Mouse (Mus musculus) forelimb bud, embryonic 11.5 days (tissue): ENCODE results near the gene Sox5.
A peak's percentile ranks its signal among the peaks of the same experiment; 100 is the strongest.

Source experiments
- DNase-seq: peaks from one replicate; pipeline ENCODE4 v3.0.0-alpha.2; 2012; ENCODE audit warnings: low read depth, low spot score

Sox5 gene

GRCm38 (mm10) chr6:144485578-144485977, 296.2 kb downstream of the Sox5 start:
- no peak for DNase-seq

- DNase-seq, result no peak
Measured at GRCm38 (mm10) chr6:144483166-144483565, 298.6 kb downstream of the Sox5 start.

DNA sequence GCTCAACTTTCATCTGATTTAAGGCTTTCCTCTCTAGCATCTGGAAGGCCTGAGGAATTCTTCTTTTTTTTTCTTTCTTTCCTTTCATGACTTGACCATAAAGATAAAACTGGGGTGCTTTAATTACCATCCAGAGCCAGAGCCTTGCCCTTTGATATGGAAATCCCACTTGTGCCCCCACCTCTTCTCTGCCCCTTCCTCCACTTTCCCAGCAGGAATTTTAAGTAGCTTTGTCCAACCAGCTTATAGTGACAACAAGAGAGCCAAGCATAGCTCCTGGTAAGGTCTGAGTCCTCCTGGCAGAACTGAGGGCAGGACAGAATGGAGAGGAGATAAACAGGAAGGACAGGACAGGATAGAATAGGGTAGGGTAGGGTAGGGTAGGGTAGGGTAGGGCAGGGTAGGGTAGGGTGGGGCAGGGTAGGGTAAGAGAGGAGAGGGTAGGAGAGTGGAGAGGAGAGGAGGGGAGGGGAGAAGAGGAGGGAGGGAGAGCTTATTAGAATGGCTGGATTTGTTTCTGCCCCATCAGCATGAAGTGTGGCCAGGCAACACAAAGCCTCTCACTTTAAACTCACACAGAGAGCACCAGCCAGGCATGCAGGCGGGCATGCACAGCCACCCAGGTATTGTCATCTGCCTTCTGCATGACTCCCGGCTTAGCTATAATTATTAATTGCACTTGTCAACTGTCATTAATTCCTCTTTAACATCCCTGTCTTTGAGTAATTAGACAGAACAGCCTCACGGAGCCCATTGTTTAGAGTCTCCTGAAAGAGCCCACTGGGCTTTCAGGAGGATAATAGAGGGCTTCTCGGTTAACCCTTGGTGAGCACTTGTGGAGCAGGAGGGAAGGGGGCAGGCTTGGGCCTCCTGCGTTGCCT, 300.9 kb downstream of the Sox5 start:
- no peak for DNase-seq

DNA sequence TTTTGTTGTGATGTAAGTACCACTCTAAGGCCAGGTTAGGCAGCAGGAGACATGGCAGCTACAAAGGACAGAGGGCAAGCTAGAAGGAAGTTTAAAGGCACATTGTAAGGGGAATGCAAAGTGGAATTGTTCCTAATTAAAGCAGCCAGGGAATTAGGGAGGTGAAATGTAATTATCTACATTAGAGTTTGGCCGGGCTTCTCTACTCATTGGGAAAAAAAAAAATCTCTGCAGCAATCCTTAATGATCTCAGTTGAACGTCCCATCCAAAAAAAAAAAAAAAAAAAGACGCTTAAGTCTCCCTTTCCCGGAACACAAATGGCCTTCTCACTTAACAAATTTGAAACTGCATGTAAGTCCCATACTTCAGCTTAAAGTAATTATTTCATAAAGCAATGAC, 301.9 kb downstream of the Sox5 start:
- DNase-seq, result no peak

DNA sequence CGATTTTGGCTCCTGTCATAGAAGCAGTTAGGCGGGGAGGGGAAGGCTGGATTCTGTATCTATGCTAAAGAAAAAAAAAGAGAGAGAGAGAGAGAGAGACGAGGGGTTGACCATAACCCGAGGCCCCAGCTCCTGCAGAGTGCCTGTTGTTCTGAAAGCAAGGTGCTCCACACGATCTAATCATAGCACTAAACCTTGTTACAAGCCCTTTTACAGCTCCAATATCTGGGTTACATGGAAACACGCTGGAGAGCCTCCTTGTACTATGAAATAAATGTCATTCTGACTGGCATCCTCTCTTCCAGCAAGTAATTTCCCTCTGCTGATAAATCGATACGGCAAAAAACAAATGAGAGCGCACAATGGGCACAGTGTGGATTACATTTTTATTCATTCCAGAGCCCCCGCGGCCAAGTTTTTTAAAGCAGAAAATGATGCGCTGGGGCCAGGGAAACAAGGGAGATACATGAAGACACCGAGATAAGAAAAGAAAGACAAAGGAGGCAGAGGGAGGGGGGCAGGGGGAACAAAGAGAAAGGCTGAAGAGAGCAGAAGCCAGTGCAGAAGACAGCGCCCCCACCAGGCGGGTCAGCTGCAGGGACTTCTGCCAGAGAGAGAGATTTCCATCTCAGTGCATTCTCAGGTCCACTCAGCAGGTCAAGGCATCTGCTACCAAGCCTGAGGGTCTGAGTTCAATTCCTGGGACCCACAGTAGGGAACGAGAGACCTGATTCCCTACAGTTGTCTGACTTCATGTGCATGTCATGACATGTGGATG, 304.3 kb downstream of the Sox5 start:
- no peak for DNase-seq

DNA sequence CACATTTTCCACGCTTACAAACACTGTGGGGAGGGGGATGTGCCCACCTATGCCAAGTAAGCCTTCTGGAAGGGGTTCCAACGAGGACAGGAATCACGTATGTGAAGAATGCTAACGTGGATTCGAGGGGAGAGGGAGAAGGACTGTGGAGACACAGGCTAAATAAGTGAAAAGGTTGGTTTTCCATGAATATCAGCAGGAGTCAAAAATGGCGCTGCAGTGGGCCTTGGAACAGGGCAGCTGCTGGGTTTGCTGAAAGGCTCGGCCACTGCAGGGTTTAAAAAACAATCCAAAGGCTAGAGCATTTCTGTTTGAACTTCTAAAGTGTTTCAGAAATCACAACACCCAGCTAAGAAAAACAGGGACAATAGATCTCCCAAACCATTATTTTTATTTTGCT, 308.3 kb downstream of the Sox5 start:
- DNase-seq, result no peak

GRCm38 (mm10) chr6:144472089-144472900, 309.5 kb downstream of the Sox5 start:
- no peak for DNase-seq

- no peak for DNase-seq
Measured at GRCm38 (mm10) chr6:144466711-144467110, 315.1 kb downstream of the Sox5 start.

DNA sequence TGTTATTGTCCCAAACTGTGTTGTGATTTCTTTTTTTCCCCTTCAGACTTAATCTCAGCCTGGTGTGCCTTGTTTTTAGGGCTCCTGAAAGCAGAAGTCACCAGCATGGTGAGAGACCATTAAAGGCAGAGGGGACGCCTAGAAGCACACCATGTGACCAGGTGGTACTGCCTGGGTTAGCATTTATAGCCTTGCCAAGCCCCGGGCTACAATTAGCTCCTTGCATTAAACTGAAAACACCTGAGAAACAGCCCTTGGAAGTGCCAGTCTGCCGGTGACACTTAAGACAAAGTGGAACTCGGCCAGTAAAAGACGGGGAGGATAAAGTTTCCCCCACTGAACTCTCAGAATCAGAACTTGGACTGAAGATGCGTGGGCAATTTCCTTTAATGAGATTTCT, 318.1 kb downstream of the Sox5 start:
- DNase-seq, result peak; percentile 79

- no peak for DNase-seq
Measured at GRCm38 (mm10) chr6:144463274-144463673, 318.5 kb downstream of the Sox5 start.

DNA sequence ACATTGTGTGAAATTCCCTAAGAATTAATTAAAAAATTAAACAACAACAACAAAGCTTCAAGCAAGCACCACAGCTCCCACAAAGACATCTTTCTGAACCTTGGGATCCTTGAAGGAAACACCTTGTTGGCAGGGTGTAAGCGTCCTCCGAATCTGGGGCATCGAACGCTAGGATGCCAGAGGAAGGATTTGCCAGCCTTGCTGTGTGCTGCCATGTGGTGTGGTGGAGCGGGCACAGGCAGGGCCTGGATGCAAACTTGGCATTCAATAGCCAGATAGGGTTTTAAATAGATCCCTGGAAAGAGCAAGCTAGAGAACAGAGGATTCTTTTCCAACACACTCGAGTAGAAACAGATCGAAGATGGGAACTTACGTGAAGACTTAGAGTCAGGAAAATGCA, 322.3 kb downstream of the Sox5 start:
- DNase-seq, result no peak

DNA sequence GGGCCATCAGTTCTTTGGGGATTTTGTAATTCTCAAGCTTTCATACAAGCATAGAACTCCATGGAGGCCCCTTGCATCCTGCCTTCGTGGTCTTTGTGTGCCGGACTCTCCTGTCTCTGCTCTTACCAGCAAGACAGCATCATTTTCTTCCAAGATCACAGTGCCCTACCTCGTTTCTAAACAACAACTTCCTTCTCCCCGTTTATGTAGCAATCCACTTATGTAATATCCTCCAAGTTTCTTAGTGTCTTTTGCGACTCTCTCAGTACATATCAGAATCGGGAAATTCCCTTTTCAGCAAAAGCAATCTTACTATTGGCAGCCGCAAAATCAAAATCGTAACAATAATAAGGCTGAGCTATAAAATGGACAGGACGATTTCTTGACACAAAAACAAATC, 324.3 kb downstream of the Sox5 start:
- no peak for DNase-seq

DNA sequence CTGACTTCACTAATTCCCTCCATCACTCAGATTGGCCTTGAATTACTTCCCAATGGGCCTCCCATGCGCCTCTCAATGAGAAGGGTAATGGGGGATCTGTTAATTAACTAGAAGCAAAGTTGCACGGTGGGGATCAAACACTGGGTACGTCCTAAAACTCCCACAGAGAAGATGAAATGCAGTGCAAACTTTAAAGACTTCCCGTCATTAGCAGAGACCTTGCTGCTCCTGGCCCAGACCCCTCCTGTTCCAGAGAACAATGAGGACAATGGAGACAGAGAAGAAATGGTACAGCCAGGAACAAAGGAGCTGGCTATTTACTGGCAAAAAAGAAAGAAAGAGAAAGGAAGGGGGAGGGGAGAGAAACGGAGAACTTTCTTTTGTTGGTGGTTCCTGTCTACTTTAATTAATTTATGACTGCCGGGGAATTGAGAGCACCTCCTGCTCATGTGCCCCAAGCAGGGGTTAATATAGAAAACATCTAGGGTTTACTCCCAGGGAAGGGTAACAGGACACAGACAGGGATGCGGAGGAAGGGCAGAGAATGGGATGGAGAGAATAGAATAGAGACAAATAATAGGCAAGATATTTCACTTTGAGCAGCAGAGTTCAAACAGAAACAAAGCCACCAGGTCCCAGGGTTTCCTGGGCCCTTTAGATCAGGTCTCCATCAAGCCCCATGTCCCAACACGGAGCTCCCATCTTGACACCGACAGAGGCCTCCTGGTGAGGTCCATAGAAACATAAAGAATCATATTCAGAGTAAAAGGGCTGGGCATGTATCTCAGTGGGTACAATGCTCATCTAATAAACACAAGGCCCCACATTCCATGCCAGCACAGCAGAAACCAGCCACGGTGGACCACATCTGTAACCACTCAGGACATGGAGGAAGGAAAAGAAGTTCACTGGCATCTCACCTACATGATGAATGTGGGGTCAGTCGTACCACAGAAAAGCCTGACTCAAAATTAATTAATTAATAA, 327.2 kb downstream of the Sox5 start:
- DNase-seq, result peak; percentile 71

DNA sequence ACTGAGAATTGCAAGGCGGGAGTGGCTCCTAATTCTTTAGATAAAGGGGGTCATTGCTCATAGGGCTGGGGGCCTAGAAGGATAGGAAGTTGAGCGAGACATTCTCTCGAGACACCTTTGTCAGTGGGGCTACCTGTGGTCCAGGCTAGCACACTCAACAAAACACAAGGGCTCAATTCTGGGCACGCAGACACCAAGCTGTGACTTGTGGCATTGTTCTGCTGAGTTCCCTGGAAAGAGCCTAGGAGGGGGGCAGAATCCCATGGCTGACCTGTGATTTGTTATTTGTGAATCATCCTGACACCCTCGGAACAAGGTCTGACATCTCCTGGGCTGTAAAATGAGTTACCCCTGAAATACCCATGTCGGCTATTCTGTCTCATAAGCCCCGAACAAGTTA, 328.2 kb downstream of the Sox5 start:
- no peak for DNase-seq

- peak; percentile 45 for DNase-seq
Measured at GRCm38 (mm10) chr6:144453147-144453546, 328.6 kb downstream of the Sox5 start.

DNA sequence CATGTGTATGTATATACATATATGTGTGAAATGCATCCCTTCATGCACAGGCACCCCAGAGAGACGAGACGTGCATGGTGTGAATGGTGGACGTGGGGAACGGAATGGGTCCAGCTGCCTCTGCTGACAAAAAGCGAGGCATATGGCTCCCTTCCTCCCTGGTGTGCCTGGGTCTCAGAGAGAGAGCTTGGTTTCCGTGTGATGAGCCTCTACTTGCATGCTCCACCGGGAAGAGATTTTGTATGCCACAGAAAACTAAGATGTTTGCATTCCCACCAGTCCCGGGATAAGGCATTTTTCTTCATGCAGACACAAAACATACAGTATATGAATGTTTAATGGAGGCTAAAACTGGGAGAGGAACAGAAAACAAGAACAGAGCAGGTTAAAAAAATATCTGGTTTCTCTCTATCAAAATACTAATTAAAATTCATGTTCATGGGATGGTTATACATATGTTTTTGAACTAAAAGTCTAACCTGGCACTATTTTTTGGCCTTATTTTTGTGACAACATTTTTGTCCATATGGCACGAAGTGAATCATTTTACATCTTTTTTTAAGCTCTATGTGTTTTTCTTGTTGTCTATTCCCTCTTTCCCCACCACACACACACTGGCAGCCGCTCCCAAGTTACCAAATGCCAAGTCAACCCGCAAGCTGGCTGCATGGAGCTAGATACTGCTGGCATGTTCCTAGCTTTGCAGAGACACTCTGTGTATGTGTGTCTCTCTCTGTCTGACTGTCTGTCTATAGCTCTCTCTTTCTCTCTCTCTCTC, 329.4 kb downstream of the Sox5 start:
- DNase-seq, result no peak

DNA sequence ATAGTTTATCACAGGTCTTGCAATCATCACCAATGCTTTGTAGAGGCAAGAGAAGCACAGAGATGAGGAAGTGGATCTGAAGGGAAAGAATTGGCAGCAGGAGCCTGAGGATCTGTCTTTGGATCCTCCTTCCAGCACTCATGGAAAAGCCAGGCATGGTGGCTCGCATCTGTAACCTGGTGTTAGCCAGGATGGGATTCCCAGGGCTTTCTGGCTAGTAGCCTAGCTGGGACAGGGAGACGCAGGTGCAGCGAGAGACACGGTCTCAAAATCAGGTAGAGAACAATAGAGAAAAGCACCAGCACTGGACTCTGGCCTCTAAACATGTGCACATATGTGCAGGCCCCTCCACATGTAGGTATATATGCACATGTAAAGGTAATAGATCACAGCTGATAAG, 330.1 kb downstream of the Sox5 start:
- DNase-seq, result no peak

- DNase-seq, result no peak
Measured at GRCm38 (mm10) chr6:144445761-144446373, 335.9 kb downstream of the Sox5 start.

DNA sequence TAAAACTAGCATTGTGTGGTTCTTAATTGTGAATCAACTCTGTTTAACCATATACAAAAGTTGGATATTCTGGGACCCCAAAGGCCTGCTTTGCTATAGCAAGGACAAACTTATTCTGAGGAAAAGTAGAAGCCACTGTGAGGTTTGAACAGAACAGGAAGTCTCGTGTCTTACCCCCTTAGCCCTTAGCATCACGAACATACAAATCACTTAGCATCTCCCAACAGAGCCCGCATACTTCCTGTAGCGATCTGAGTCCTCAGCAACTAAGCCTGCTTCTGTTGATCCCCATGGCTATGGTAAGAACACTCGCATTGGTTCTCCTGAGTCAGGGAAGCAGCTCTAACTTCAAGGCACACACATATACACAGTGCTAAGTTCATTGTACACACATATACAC, 337.4 kb downstream of the Sox5 start:
- DNase-seq, result no peak

- DNase-seq, result no peak
Measured at GRCm38 (mm10) chr6:144443681-144444080, 338.1 kb downstream of the Sox5 start.
